Mouse (Mus musculus) large intestine, adult 2 months (tissue): ENCODE measurements around the gene Pik3ca. TPM values are rescaled to one million over a fixed set of nuclear protein-coding genes. Genes with fewer than 3 reads are reported as not detected.

ENCODE experiments used
- DNase-seq: peaks from one replicate; pipeline ENCODE4 v3.0.0-alpha.2; 2012; ENCODE audit warnings: low read depth, low spot score
- WGBS: fragments of 180-500 bp; shearing (Covaris S2); methylation state at CpG from one replicate; pipeline ENCODE4 v1.1.7; 2018; 5-methylcytosine and 5-hydroxymethylcytosine counted together
- polyA plus RNA-seq: library from polyadenylated mRNA; depleted of rRNA; stranded (reverse); fragments of >200 nt; gene quantifications from 2 replicates; pipeline ENCODE4 v1.2.3, GENCODE M21; 2012

The Pik3ca gene
- polyA plus RNA-seq, 1 experiment = 3.8 TPM

DNA sequence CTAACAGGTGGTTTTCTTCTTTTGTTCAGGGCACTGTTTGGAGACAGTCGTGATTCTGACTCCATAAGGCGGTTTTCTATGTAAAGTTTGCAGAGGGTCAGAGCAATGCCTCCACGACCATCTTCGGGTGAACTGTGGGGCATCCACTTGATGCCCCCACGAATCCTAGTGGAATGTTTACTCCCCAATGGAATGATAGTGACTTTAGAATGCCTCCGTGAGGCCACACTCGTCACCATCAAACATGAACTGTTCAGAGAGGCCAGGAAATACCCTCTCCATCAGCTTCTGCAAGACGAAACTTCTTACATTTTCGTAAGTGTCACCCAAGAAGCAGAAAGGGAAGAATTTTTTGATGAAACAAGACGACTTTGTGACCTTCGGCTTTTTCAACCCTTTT lies 38.6 kb downstream of the Pik3ca start:
- 83% methylated on average over 11 of the region's 11 CpGs for WGBS
- DNase-seq = no peak

DNA sequence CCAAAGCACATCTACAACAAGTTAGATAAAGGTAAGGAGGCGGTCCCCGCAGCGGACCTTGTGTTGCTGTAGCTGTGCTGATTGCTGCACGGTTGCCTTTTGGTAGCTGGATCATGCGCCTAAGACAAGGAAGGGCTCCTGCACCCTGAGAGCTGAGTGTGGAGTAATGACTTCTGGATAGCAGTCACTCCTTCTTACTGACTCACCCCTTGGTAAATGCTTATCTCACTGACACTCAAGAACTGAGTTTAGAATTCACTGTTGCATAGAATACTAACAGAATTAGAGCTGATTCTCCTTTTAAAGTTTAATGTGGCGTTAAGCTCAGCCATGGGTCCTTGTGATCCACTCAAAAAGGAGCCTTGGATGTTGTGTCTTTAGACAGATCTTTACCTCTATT lies 39.8 kb downstream of the Pik3ca start:
- no peak for DNase-seq
- 95% methylated on average over 6 of the region's 6 CpGs for WGBS

DNA sequence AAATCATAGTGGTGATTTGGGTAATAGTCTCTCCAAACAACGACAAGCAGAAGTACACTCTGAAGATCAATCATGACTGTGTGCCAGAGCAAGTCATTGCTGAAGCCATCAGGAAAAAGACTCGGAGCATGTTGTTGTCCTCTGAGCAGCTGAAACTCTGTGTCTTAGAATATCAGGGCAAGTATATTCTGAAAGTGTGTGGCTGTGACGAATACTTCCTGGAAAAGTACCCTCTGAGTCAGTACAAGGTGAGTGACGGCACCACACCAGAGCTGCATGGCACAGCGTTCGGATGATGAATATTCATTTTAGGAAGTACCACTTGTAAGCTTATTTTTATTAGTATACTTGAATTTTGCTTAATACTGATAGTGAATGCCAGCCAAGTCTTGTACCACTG lies 40.3 kb downstream of the Pik3ca start:
- no peak for DNase-seq
- 92% methylated on average over 6 of the region's 6 CpGs for whole genome bisulfite sequencing

DNA sequence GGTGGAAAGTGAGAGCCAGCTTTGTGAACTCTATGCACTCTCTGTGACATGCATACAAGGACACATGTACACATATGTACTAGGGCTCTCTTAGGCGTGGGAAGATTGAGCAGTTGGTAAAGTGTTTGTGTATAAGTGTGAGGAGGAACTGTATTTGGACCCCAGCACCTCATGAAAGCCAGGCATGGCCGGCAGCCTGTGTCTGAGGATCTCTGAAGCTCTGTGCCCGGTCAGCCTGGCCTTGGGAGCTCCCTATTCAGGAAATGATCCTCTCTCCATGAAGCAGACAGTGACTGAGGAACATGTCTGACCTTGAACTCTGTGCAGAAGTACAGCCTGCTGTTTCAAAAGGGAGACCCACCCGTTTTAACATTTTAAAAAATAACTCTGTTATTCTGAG lies 41.2 kb downstream of the Pik3ca start:
- DNase-seq = no peak
- 78% methylated on average over 4 of the region's 4 CpGs for WGBS

DNA sequence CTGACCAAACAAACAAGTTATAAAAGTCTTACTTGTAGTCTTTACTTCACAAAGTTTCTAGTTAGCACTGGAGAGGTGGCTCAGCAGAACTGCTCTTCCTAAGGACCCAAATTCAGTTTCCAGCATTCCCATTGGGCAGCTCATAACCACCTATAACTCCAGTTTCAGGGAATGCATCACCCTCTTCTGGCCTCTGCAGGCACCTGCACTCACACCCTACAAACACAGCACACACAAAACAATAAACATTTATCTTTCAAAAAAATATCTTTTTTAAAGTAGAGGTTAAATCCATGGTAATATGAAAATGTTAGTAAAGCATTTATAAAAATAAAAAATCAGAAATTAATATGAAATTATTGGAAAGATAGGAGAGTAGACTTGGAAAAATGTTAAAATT lies 44.2 kb downstream of the Pik3ca start:
- DNase-seq = no peak

DNA sequence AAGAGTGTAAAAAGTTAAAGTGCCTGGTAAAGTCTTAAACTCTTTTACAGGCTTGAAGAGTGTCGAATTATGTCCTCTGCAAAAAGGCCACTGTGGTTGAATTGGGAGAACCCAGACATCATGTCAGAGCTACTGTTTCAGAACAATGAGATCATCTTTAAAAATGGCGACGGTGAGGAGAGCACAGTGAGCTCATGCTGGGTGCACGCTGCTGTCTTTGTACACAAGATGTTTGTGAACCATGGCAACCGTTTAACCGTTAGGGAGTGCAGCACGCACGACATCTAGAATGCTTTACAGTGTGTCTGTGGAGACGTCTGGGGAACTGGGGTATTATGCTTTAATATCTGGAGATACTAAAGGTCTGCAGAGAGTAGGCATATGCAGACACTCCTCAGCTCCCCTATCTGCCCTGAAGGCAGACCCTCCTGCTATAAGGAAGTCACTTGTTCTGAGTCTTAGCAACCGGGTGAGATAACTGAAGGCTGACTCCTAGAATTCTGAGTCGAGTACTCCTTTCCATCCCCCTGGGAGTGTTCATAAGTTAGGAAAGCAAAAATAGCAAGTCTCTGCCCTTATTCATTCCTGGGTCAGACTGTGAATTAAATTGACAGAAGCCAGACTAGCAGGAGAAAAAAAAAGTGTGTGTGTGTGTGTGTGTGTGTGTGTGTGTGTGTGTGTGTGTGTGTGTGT lies 57.0 kb downstream of the Pik3ca start:
- no peak for DNase-seq
- 66% methylated on average over 11 of the region's 11 CpGs for WGBS

DNA sequence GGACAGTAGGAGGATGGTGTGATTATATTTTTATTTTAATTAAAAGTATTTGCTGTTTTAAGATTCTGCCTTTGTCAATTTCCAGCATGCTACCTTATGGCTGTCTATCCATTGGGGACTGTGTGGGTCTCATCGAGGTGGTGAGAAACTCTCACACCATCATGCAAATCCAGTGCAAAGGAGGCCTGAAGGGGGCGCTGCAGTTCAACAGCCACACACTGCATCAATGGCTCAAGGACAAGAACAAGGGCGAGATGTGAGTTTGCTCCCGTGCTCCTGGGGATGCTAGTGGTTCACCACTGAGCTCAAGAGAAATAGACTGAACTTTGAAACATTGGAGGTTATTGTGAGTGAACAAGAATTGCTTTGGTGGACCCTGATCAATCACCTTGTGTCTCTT lies 62.3 kb downstream of the Pik3ca start:
- DNase-seq = no peak
- 55% methylated on average over 4 of the region's 4 CpGs for WGBS

DNA sequence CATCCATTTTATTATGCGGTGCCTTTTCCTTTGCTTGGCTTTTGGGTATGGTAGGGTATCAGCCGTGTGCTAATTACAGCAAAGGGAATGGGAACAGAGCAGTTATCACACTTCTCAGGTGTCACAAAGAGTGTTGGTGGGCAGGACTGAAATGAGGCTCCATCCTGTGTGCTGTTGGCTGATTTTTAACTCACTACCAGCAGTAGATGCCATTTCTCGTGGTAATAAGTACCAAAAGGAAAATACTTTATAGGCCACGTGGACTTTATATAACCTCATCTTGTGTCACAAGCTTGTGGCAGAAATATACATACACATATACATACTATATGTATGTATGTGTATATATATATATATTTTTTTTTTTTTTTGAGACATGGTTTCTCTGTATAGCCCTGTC lies 69.8 kb downstream of the Pik3ca start:
- 75% methylated on average over 4 of the region's 4 CpGs for WGBS
- DNase-seq = no peak

DNA sequence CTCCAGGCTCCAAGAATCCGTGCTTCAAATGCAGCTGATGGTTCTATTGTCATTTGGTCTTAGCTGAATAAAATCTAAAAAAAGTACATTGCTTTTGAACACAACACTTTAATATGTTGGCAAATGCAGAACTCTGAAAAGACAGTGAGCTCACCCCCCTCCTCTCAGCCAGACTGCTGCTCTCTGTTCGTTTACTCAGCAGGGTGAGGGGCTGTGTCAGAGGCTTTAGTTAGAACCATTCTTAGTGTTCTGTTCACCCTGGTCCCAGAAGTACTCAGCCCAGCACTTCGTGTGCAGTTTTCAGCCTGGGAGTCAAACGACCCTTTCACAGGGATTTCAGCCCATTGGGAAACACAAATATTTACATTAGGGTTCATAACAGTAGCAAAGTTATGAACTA lies 70.9 kb downstream of the Pik3ca start:
- 30% methylated on average over 4 of the region's 4 CpGs for WGBS
- DNase-seq = no peak

DNA sequence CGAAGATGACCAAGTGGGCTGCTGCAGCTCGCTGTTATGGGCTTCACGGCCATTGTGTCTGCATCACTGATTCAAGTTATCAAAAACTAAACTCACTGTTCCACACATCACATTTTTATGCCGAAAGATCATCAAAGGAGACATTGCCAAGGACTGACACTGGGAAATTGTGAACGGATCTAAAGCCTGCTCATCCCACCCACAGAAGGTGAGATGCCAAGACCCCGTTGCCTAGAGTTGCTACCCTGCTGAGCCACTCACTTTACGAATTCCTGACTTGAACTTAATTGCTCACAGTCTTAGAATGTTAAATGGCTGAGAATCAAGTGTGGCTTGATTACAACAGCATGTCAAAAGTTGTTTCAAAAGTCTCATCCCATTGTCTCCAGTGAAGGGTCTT lies 73.0 kb downstream of the Pik3ca start:
- DNase-seq = no peak
- 27% methylated on average over 7 of the region's 7 CpGs for WGBS

DNA sequence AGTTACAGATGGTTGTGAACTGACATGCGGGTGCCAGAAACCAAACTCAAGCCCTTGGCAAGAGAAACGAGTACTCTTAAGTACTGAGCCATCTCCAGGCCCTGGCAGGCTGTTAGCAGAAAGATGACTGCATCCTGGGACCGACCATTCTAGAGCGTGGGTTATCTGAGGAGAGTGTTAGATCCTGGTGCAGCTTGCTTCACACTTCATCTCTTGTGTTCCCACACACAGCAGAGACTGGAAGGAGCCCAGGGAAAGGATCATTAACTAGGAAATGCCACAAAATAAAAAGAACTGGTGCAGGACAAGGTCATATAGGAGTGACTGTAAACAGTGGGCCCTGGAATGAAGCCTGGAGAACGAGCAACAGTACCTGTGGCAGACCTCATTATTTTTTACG lies 73.6 kb downstream of the Pik3ca start:
- 12% methylated on average over 6 of the region's 6 CpGs for WGBS
- DNase-seq = no peak

DNA sequence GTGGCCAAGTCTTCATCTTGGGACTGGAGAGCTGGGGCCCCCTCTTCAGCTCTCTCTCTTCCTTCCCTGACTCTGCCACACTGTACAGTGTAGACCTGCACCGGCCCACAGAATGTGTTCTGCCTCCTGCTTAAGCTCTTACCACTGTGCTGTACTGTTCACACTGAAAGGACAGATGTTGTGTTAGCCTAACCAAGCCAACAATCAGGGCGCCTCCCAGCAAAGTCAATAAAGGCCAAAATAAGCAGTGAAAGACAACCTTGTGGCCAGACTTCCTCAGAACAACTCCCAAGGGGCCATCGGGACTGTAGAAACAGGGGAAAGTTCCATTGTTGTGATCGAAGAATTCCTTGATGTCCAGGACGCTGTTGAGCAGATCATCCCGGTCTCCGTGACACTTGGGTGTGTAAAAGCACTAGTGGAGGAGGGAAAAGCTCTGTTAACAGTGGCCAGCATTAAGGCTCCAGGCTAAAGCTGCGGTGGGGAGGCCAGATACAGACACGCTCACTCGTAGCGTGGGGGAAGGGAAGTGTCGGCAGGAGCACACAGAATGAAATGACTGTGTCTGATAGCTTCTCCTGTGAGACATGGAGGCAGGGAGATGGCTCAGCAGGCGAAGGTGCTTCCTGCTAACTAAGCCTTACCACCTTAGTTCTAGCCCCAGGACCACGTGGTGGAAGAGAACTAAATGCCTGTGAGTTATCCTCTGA lies 74.9 kb downstream of the Pik3ca start:
- DNase-seq = no peak
- 22% methylated on average over 14 of the region's 14 CpGs for WGBS

DNA sequence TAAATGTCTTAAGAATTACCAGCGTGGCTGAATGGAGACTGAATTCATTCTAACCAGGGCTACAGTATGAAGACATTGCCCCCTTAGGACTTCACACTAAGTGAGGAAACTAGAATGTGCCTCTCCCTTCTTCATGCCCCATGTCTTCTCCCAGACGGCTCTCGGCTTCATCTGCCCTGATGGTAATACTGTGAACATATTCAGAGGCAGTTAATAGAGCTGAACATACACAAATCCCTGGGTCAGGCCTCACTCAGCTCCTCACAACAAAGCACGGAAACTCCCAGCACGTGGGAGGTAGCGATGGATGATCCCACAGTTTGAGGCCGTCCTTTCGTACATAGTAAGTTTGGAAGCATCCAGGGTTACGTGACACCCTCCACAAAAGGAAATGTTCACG lies 75.7 kb downstream of the Pik3ca start:
- 86% methylated on average over 10 of the region's 10 CpGs for WGBS
- no peak for DNase-seq

DNA sequence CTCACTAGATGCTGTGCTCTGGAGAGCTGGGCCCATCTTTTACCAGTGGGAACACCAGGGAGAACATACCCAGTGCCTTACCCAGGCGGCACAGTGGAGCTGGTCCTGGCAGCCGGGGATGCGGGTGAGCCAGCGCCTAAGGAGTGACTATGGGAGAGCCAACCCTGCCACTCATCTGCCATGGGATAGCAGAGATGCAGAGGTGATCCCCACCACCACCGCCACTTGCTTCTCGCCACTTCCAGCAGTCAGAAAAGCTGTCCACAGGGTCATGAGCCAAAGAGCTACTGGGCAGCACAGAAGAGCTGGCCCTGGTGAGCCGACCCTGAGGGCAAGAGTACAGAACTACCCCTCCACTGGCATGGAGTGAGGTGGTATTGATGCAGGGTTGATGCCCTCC lies 82.5 kb downstream of the Pik3ca start:
- no peak for DNase-seq
- WGBS = 96% methylated on average over 7 of the region's 7 CpGs

DNA sequence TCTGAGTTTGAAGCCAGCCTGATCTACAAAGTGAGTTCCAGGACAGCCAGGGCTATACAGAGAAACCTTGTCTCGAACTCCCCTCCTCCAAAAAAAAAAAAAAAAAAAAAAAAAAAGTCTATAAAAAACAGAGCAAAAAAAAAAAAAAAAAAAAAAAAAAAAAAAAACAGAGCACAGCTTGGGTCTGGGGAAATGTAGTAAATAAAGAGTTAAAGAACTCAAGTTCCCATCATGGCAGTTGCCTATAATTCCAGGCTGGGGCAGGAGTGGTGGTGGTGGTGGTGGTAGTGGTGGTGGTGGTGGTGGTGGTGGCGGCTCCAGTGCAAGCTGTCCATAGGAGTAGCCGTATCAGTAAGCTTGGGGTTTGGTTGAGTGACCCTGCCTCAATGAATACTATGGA lies 85.6 kb downstream of the Pik3ca start:
- no peak for DNase-seq
- WGBS = 93% methylated on average over 3 of the region's 3 CpGs

DNA sequence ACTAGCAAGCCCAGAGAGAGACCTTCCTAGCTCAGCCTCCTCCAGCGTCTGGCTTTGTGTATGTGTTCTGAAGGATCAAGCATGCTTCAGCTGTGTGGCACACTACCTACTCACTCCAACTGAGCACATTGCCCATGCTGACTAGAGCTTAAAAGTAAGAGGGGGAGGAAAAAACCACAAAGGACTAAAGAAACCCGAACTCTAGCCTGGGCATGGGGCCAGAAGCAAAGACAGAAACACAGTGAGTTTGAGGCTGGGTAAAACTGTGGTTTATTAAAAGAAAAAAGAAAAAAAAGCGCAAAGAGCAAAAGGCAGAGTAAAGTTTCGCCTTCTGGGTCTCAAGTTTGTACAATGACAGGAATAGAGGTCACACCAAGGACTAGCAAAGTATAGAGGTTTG lies 89.1 kb downstream of the Pik3ca start:
- 73% methylated on average over 4 of the region's 4 CpGs for WGBS
- DNase-seq = no peak

DNA sequence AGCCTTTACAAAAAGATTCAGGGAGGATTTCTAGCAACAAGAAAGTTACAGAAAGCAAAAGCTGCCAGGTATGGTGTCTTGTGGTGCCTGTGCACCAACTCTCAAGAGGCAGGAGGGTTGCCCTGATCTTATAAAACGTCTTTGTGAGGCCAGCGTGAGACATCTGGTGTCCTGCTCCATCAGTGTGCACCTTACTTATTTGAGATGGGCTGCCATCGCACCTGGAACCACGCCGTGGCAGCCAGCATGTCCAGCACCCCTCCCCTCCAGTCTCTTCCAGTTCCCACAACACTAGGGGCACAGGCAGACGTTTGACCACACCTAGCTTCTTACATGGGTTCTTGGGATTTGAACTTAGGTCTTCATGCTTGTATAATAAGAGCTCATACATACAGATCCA lies 90.7 kb downstream of the Pik3ca start:
- 88% methylated on average over 6 of the region's 6 CpGs for whole genome bisulfite sequencing
- no peak for DNase-seq

DNA sequence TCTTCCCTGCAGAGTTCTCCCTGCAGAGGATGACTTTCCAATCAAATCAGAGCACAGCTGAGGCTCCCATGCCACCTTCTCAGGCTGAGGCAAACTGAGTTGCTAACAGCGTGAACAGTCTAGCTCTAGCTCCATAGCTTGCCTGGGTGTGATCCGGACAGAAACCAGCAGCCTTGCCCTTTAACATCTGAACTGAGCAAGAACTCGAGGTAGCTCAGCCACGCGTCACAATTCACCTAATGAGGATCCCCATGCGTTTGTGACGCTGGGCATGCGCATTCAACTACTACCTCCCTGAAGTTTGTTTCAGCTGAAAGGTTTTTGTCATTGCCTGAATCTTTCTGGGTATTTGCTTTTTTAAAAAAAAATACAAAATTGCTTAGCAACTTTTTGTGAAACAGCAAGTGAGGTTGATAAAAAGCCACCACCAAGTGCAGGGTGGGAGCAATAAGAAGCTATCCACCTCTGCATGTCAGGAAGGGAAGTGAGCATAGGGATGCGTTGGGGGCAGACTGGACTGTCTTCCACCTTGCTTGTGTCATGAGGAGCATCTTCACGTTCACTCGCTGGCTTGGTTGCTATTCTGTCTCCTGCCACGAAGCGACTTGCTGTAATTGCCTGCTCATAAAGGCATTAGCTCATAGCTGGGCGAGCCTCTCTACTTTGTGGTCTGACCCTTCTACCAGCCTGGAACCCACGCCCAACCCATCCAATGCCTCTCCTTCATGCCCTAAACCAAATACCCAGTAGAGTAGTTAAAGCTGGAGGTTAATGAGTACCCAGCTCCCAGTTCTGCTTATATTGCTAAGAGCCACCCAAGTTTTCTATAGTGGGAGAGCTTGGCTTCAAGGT lies 92.8 kb downstream of the Pik3ca start:
- DNase-seq = no peak
- 31% methylated on average over 15 of the region's 15 CpGs for WGBS

DNA sequence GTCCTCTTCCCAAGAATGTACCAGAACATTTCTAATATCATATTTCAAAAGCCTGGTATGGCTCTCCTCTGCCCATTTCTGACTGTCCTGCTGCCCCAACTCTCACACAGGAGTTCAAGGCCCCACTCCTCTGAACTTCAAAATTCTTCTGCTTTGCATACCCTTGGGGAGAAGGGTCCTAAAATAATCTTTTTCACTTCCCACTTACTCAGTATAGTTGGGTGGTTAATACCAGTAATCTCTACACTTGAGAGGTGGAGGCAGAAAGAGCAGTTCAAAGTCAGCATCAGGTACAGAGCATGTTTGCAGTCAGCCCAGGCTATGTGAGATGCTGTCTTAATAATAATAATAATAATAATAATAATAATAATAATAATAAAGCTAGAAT lies 93.5 kb downstream of the Pik3ca start:
- no peak for DNase-seq

DNA sequence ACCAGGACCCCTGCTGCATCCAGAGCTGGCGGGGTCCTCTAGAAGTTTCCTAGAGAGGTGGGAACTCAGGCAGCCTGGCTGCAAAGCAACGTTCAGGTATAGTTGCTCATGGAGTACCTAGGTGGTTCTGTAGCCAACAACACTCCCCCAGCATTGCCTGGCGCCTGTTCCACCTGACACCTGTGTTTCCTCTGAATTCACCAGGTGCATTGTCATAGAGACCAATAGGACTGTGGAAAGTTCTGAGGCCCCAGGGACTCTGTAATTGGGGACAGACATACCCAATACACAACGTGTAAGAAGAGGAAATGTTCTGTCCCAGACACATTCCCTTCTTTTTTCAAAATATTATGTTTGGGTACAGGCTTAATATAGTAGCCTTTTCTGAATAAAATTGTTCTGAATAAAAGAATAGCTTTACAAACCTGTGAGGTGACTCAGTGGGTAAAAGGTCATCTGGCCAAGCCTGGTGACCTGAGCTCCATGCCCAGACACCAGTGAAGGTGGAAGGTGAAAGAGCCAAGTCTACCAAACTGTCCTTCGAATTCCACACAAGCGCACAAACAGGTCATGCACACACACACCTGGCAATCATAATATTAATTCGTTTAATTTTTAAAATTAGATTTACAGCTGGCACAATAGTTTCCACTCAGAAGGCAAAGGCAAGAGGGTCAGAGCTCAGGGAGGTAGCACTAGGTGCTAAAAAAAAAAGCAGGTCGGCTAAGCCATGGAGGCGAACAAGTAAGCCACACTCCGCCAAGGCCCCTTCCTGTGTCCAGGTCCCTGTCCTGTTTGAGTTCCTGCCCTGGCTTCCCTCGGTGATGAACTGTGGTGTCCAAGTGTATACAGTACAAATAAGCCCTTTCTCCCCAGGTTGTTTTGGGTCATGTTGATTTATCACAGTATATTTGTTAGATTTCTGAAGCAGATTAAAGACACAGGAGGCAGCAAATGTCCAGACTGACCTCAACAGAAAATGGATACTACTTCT lies 94.9 kb downstream of the Pik3ca start, which contains the start of gene Kcnmb3:
Gene Kcnmb3, minus strand, starts transcription at position 135 of the 994 bp plus-strand sequence.
- no peak for DNase-seq

More for the DNA sequence above, 94.9 kb downstream of the Pik3ca start, which contains the start of gene Kcnmb3:
- WGBS = 74% methylated on average over 11 of the region's 11 CpGs
